Mouse (Mus musculus): ENCODE measurements around the gene Gm20388. TPM values are rescaled to one million over a fixed set of nuclear protein-coding genes. Genes with fewer than 3 reads are reported as not detected.

The Gm20388 gene
- polyA plus RNA-seq, 1 experiment from 2014 or later: 7.4 TPM

- no peak overlapping the region for H3K9ac ChIP-seq
- no peak for ATAC-seq (replicated peaks; ENCODE audit: low FRiP score)
- no peak overlapping the region for H3K27ac ChIP-seq
- H3K36me3 ChIP-seq: no peaks in the 10 kb centered on the region
- no peak overlapping the region for H3K4me3 ChIP-seq (replicated peaks)
- H3K4me2 ChIP-seq: no peak overlapping the region
- no peaks in the 10 kb centered on the region for H3K27me3 ChIP-seq
- 44% methylated on average over 10 of the region's 10 CpGs for WGBS
- no peaks in the 10 kb centered on the region for H3K9me3 ChIP-seq (replicated peaks)
- H3K4me1 ChIP-seq: peaks cover 51% of the 10 kb centered on the region
These were observed 4346.7 kb downstream of the Gm20388 start for GRCm38 (mm10) chr8:124257363-124257762.

GRCm38 (mm10) chr8:124259146-124259545 is 4348.5 kb downstream of the Gm20388 start:
- Histone ChIP-seq H3K27ac (no peak overlapping the region), H3K27me3 (no peaks in the 10 kb centered on the region), H3K36me3 (no peaks in the 10 kb centered on the region), H3K9me3 (replicated peaks) (no peaks in the 10 kb centered on the region), H3K4me1 (peaks cover 55% of the 10 kb centered on the region), H3K4me2 (no peak overlapping the region), H3K9ac (no peak overlapping the region), H3K4me3 (replicated peaks) (no peak overlapping the region)
- no peak for ATAC-seq (replicated peaks; ENCODE audit: low FRiP score)
- 69% methylated on average over 4 of the region's 4 CpGs for WGBS

GRCm38 (mm10) chr8:124259925-124260324 is 4349.3 kb downstream of the Gm20388 start:
- Histone ChIP-seq H3K9me3 (replicated peaks) (no peaks in the 10 kb centered on the region), H3K4me2 (no peak overlapping the region), H3K4me3 (replicated peaks) (no peak overlapping the region), H3K4me1 (peaks cover 63% of the 10 kb centered on the region), H3K9ac (no peak overlapping the region), H3K27ac (no peak overlapping the region), H3K27me3 (no peaks in the 10 kb centered on the region), H3K36me3 (no peaks in the 10 kb centered on the region)
- 86% methylated on average over 7 of the region's 7 CpGs for WGBS
- ATAC-seq (replicated peaks; ENCODE audit: low FRiP score): no peak

- H3K9me3 ChIP-seq (replicated peaks): no peaks in the 10 kb centered on the region
- 48% methylated on average over 12 of the region's 12 CpGs for WGBS
- no peak for ATAC-seq (replicated peaks; ENCODE audit: low FRiP score)
- H3K27me3 ChIP-seq: no peaks in the 10 kb centered on the region
- H3K4me2 ChIP-seq: no peak overlapping the region
- H3K9ac ChIP-seq: no peak overlapping the region
- H3K4me3 ChIP-seq (replicated peaks): no peak overlapping the region
- peaks cover 67% of the 10 kb centered on the region for H3K4me1 ChIP-seq
- no peak overlapping the region for H3K27ac ChIP-seq
- no peaks in the 10 kb centered on the region for H3K36me3 ChIP-seq
These were observed 4349.7 kb downstream of the Gm20388 start for GRCm38 (mm10) chr8:124260371-124260770.

GRCm38 (mm10) chr8:124263058-124263457 is 4352.4 kb downstream of the Gm20388 start:
- 38% methylated on average over 9 of the region's 9 CpGs for WGBS
- H3K36me3 ChIP-seq: no peaks in the 10 kb centered on the region
- H3K27ac ChIP-seq: peak overlapping the region; percentile 7; the same call in 1 of the 2 replicates
- no peak overlapping the region for H3K4me2 ChIP-seq
- H3K9me3 ChIP-seq (replicated peaks): no peaks in the 10 kb centered on the region
- no peaks in the 10 kb centered on the region for H3K27me3 ChIP-seq
- H3K9ac ChIP-seq: no peak overlapping the region
- H3K4me3 ChIP-seq (replicated peaks): no peak overlapping the region
- ATAC-seq (replicated peaks; ENCODE audit: low FRiP score): no peak
- peaks cover 57% of the 10 kb centered on the region for H3K4me1 ChIP-seq

GRCm38 (mm10) chr8:124264032-124264431 is 4353.4 kb downstream of the Gm20388 start:
- ATAC-seq (replicated peaks; ENCODE audit: low FRiP score): no peak
- no peak overlapping the region for H3K4me2 ChIP-seq
- H3K9me3 ChIP-seq (replicated peaks): no peaks in the 10 kb centered on the region
- WGBS: 67% methylated on average over 8 of the region's 8 CpGs
- H3K4me3 ChIP-seq (replicated peaks): no peak overlapping the region
- no peak overlapping the region for H3K9ac ChIP-seq
- H3K4me1 ChIP-seq: peaks cover 54% of the 10 kb centered on the region
- H3K36me3 ChIP-seq: no peaks in the 10 kb centered on the region
- no peaks in the 10 kb centered on the region for H3K27me3 ChIP-seq
- H3K27ac ChIP-seq: peak overlapping the region; percentile 7; the same call in 1 of the 2 replicates

- Histone ChIP-seq H3K9ac (no peak overlapping the region), H3K4me1 (peaks cover 53% of the 10 kb centered on the region), H3K27me3 (no peaks in the 10 kb centered on the region), H3K36me3 (no peaks in the 10 kb centered on the region), H3K27ac (no peak overlapping the region), H3K9me3 (replicated peaks) (no peaks in the 10 kb centered on the region), H3K4me2 (no peak overlapping the region), H3K4me3 (replicated peaks) (no peak overlapping the region)
- WGBS: 79% methylated on average over 12 of the region's 12 CpGs
- no peak for ATAC-seq (replicated peaks; ENCODE audit: low FRiP score)
These were observed 4354.0 kb downstream of the Gm20388 start for GRCm38 (mm10) chr8:124264671-124265070.

- no peak overlapping the region for H3K4me2 ChIP-seq
- no peaks in the 10 kb centered on the region for H3K36me3 ChIP-seq
- H3K9me3 ChIP-seq (replicated peaks): no peaks in the 10 kb centered on the region
- H3K27me3 ChIP-seq: no peaks in the 10 kb centered on the region
- no peak overlapping the region for H3K4me3 ChIP-seq (replicated peaks)
- 0 out of 2 replicates have a peak overlapping the region, but pooled peaks have one; percentile 6 for H3K27ac ChIP-seq
- WGBS: 42% methylated on average over 2 of the region's 2 CpGs
- peaks cover 55% of the 10 kb centered on the region for H3K4me1 ChIP-seq
- no peak for ATAC-seq (replicated peaks; ENCODE audit: low FRiP score)
- H3K9ac ChIP-seq: no peak overlapping the region
These were observed 4354.5 kb downstream of the Gm20388 start for GRCm38 (mm10) chr8:124265130-124265529.

GRCm38 (mm10) chr8:124265798-124266197 is 4355.2 kb downstream of the Gm20388 start:
- Histone ChIP-seq H3K36me3 (no peaks in the 10 kb centered on the region), H3K9me3 (replicated peaks) (no peaks in the 10 kb centered on the region), H3K4me2 (no peak overlapping the region), H3K27me3 (no peaks in the 10 kb centered on the region), H3K4me3 (replicated peaks) (no peak overlapping the region), H3K27ac (0 out of 2 replicates have a peak overlapping the region, but pooled peaks have one; percentile 6), H3K4me1 (peaks cover 56% of the 10 kb centered on the region), H3K9ac (no peak overlapping the region)
- ATAC-seq (replicated peaks; ENCODE audit: low FRiP score): peak; percentile 64; the same call in 1 of the 2 replicates
- 54% methylated on average over 8 of the region's 8 CpGs for WGBS

- H3K36me3 ChIP-seq: no peaks in the 10 kb centered on the region
- WGBS: 92% methylated on average over 4 of the region's 4 CpGs
- H3K4me1 ChIP-seq: peaks cover 68% of the 10 kb centered on the region
- H3K27ac ChIP-seq: no peak overlapping the region
- H3K27me3 ChIP-seq: no peaks in the 10 kb centered on the region
- no peak for ATAC-seq (replicated peaks; ENCODE audit: low FRiP score)
- H3K4me2 ChIP-seq: no peak overlapping the region
- no peak overlapping the region for H3K4me3 ChIP-seq (replicated peaks)
- H3K9ac ChIP-seq: no peak overlapping the region
- H3K9me3 ChIP-seq (replicated peaks): no peaks in the 10 kb centered on the region
These were observed 4356.6 kb downstream of the Gm20388 start for GRCm38 (mm10) chr8:124267206-124267605.

- Histone ChIP-seq H3K9ac (no peak overlapping the region), H3K27me3 (no peaks in the 10 kb centered on the region), H3K9me3 (replicated peaks) (no peaks in the 10 kb centered on the region), H3K27ac (peak overlapping the region; percentile 71), H3K4me2 (no peak overlapping the region), H3K36me3 (peaks cover under 1% of the 10 kb centered on the region; the same call in 1 of the 2 replicates), H3K4me1 (peaks cover 55% of the 10 kb centered on the region), H3K4me3 (replicated peaks) (no peak overlapping the region)
- 81% methylated on average over 6 of the region's 6 CpGs for WGBS
- no peak for ATAC-seq (replicated peaks; ENCODE audit: low FRiP score)
These were observed 4359.9 kb downstream of the Gm20388 start for GRCm38 (mm10) chr8:124270504-124270903.

GRCm38 (mm10) chr8:124270904-124271303 is 4360.3 kb downstream of the Gm20388 start:
- ATAC-seq (replicated peaks; ENCODE audit: low FRiP score): no peak
- H3K9me3 ChIP-seq (replicated peaks): no peaks in the 10 kb centered on the region
- H3K4me3 ChIP-seq (replicated peaks): no peak overlapping the region
- H3K36me3 ChIP-seq: peaks cover 4% of the 10 kb centered on the region
- peak overlapping the region; percentile 71; the same call in 1 of the 2 replicates for H3K27ac ChIP-seq
- no peak overlapping the region for H3K4me2 ChIP-seq
- WGBS: 44% methylated on average over 11 of the region's 11 CpGs
- H3K27me3 ChIP-seq: no peaks in the 10 kb centered on the region
- peaks cover 51% of the 10 kb centered on the region for H3K4me1 ChIP-seq
- no peak overlapping the region for H3K9ac ChIP-seq

GRCm38 (mm10) chr8:124271518-124271917 is 4360.9 kb downstream of the Gm20388 start:
- 45% methylated on average over 12 of the region's 12 CpGs for WGBS
- Histone ChIP-seq H3K4me2 (no peak overlapping the region), H3K9me3 (replicated peaks) (no peaks in the 10 kb centered on the region), H3K4me3 (replicated peaks) (no peak overlapping the region), H3K9ac (no peak overlapping the region), H3K27me3 (no peaks in the 10 kb centered on the region), H3K27ac (peak overlapping the region; percentile 71; the same call in 1 of the 2 replicates), H3K4me1 (peaks cover 49% of the 10 kb centered on the region), H3K36me3 (peaks cover 6% of the 10 kb centered on the region)
- ATAC-seq (replicated peaks; ENCODE audit: low FRiP score): no peak
